Mouse (Mus musculus) frontal cortex, postnatal 36 days (tissue): ENCODE data around the gene Six2.
A peak's percentile ranks its signal among the peaks of the same experiment; 100 is the strongest.
"Not testable (repeated sequence)": the region's sequence is repeated elsewhere in the genome, so short reads cannot be mapped to it uniquely, and the experiment has no call there.

Experiments used
- DNase-seq, 2 experiments: peaks; one replicate each; pipeline ENCODE4 v3.0.0; 2022; ENCODE audit warnings: low spot score in 2 of 2

The Six2 gene

GRCm38 (mm10) chr17:85690323-85690968 is 2.4 kb upstream of the Six2 start:
- DNase-seq, result no peak

- DNase-seq, result no peak
Observed at GRCm38 (mm10) chr17:85689807-85690319, 1.8 kb upstream of the Six2 start.

GRCm38 (mm10) chr17:85688911-85689806 is 1.1 kb upstream of the Six2 start:
- DNase-seq, result no peak

- no peak for DNase-seq
Observed at GRCm38 (mm10) chr17:85687421-85688235, 446 bp downstream of the Six2 start.

- no peak for DNase-seq
Observed at GRCm38 (mm10) chr17:85686476-85687420, 1.3 kb downstream of the Six2 start.

- no peak for DNase-seq
Observed at GRCm38 (mm10) chr17:85685689-85686281, 2.3 kb downstream of the Six2 start.

- DNase-seq, result no peak
Observed at GRCm38 (mm10) chr17:85684841-85685688, 3.0 kb downstream of the Six2 start.

- DNase-seq, result not testable (repeated sequence)
Observed at GRCm38 (mm10) chr17:85684436-85684835, 3.6 kb downstream of the Six2 start.

- DNase-seq, result no peak
Observed at GRCm38 (mm10) chr17:85683984-85684307, 4.1 kb downstream of the Six2 start.

- DNase-seq, result no peak
Observed at GRCm38 (mm10) chr17:85683111-85683983, 4.7 kb downstream of the Six2 start.

GRCm38 (mm10) chr17:85682181-85682710 is 5.8 kb downstream of the Six2 start:
- no peak for DNase-seq

GRCm38 (mm10) chr17:85681741-85682140 is 6.3 kb downstream of the Six2 start:
- DNase-seq, result no peak

GRCm38 (mm10) chr17:85680851-85681550 is 7.1 kb downstream of the Six2 start:
- no peak for DNase-seq

- no peak for DNase-seq
Observed at GRCm38 (mm10) chr17:85680116-85680850, 7.8 kb downstream of the Six2 start.

- no peak for DNase-seq
Observed at GRCm38 (mm10) chr17:85679651-85680050, 8.4 kb downstream of the Six2 start.

- DNase-seq, result peak; percentile 68 to 79
Observed at GRCm38 (mm10) chr17:85664618-85665320, 23.3 kb downstream of the Six2 start.
